Mouse (Mus musculus): ENCODE data around the gene Mapk8ip2.

GRCm38 (mm10) chr15:89488611-89489117 lies 35.0 kb downstream of the Mapk8ip2 start:
- no peak for TF ChIP-seq CTCF (IDR thresholded peaks at IDR 0.05; ENCODE audit: borderline replicate concordance, extremely low read depth, insufficient read depth, insufficient read length)
- no peak for TF ChIP-seq POLR2A (IDR thresholded peaks at IDR 0.05; ENCODE audit: borderline replicate concordance, extremely low read depth, insufficient read depth, insufficient read length, poor library complexity, severe bottlenecking)
